Mouse (Mus musculus) limb, embryonic 10.5 days (tissue): ENCODE results near the gene Prpf40a. TPM values are rescaled to one million over a fixed set of nuclear protein-coding genes. Genes with fewer than 3 reads are reported as not detected.

ENCODE experiments used
- DNase-seq: peaks from one replicate; pipeline ENCODE4 v3.0.0-alpha.2; 2017; ENCODE audit warnings: low spot score
- H3K27ac ChIP-seq: fragments of 300-500 bp; sonication (generic); 2 replicates; pipeline ENCODE4 v1.5.1; 2016; ENCODE audit warnings: mild to moderate bottlenecking
- H3K27me3 ChIP-seq: fragments of 300-500 bp; sonication (generic); 2 replicates; pipeline ENCODE4 v1.6.1; 2016; ENCODE audit warnings: low read depth, mild to moderate bottlenecking; ENCODE audit not compliant: poor library complexity, severe bottlenecking
- H3K36me3 ChIP-seq: fragments of 300-500 bp; sonication (generic); 2 replicates; pipeline ENCODE4 v1.6.1; 2016; ENCODE audit warnings: mild to moderate bottlenecking, moderate library complexity
- H3K4me1 ChIP-seq: fragments of 300-500 bp; sonication (generic); 2 replicates; pipeline ENCODE4 v1.6.1; 2016
- H3K4me3 ChIP-seq: fragments of 300-500 bp; sonication (generic); 2 replicates; pipeline ENCODE4 v1.5.1; 2016; ENCODE audit warnings: mild to moderate bottlenecking, moderate library complexity
- H3K9me3 ChIP-seq: fragments of 300-500 bp; sonication (generic); replicated peaks from 2 replicates; pipeline ENCODE4 v1.6.1; 2016; ENCODE audit warnings: mild to moderate bottlenecking
- WGBS: fragments of 180-500 bp; shearing (Covaris S2); methylation state at CpG from one replicate; pipeline ENCODE4 v1.1.7; 2016; 5-methylcytosine and 5-hydroxymethylcytosine counted together
- polyA plus RNA-seq: library from polyadenylated mRNA; unstranded; fragments of >200 nt; fragmentation: Nextera tagmentation; extraction: Ambion mirVana; gene quantifications from 2 replicates; pipeline ENCODE4 v1.2.1, GENCODE M21; 2016

Prpf40a gene
- polyA plus RNA-seq, 1 experiment from 2014 or later: 196 TPM

GRCm38 (mm10) chr2:53178966-53179365 lies 12.1 kb downstream of the Prpf40a start:
- DNase-seq: no peak
- Histone ChIP-seq H3K27ac (no peak overlapping the region), H3K9me3 (no peaks in the 10 kb centered on the region), H3K27me3 (no peaks in the 10 kb centered on the region), H3K36me3 (peaks cover 56% of the 10 kb centered on the region), H3K4me3 (no peak overlapping the region), H3K4me1 (no peaks in the 10 kb centered on the region)
- 96% methylated on average over 3 of the region's 3 CpGs for WGBS

- no peak for DNase-seq
- H3K27me3 ChIP-seq: no peaks in the 10 kb centered on the region
- H3K27ac ChIP-seq: no peak overlapping the region
- no peak overlapping the region for H3K4me3 ChIP-seq
- peaks cover 70% of the 10 kb centered on the region for H3K36me3 ChIP-seq
- no peaks in the 10 kb centered on the region for H3K4me1 ChIP-seq
- H3K9me3 ChIP-seq: no peaks in the 10 kb centered on the region
These were observed 17.1 kb downstream of the Prpf40a start for GRCm38 (mm10) chr2:53173966-53174365.

- no peak overlapping the region for H3K4me3 ChIP-seq
- no peaks in the 10 kb centered on the region for H3K27me3 ChIP-seq
- no peak overlapping the region for H3K27ac ChIP-seq
- no peaks in the 10 kb centered on the region for H3K9me3 ChIP-seq
- H3K4me1 ChIP-seq: no peaks in the 10 kb centered on the region
- no peak for DNase-seq
- peaks cover 96% of the 10 kb centered on the region for H3K36me3 ChIP-seq
These were observed 44.2 kb downstream of the Prpf40a start for GRCm38 (mm10) chr2:53146852-53147251.

GRCm38 (mm10) chr2:53131567-53131966 lies 59.5 kb downstream of the Prpf40a start:
- no peaks in the 10 kb centered on the region for H3K9me3 ChIP-seq
- WGBS: 96% methylated on average over 9 of the region's 9 CpGs

GRCm38 (mm10) chr2:53129070-53129469 lies 62.0 kb downstream of the Prpf40a start:
- H3K36me3 ChIP-seq: peaks cover 86% of the 10 kb centered on the region
- H3K27me3 ChIP-seq: no peaks in the 10 kb centered on the region
- no peak overlapping the region for H3K4me3 ChIP-seq
- WGBS: 62% methylated on average over 6 of the region's 6 CpGs
- H3K9me3 ChIP-seq: no peaks in the 10 kb centered on the region
- H3K27ac ChIP-seq: no peak overlapping the region
- DNase-seq: no peak
- no peaks in the 10 kb centered on the region for H3K4me1 ChIP-seq

More at GRCm38 (mm10) chr2:53131567-53131966, 59.5 kb downstream of the Prpf40a start:
- H3K36me3 ChIP-seq: peaks cover 86% of the 10 kb centered on the region
- H3K27me3 ChIP-seq: no peaks in the 10 kb centered on the region
- no peak for DNase-seq
- no peaks in the 10 kb centered on the region for H3K4me1 ChIP-seq
- H3K27ac ChIP-seq: no peak overlapping the region
- H3K4me3 ChIP-seq: no peak overlapping the region

GRCm38 (mm10) chr2:53125998-53126397 lies 65.1 kb downstream of the Prpf40a start:
- 96% methylated on average over 3 of the region's 3 CpGs for WGBS
- no peak overlapping the region for H3K27ac ChIP-seq
- H3K36me3 ChIP-seq: peaks cover 77% of the 10 kb centered on the region
- no peak for DNase-seq
- no peaks in the 10 kb centered on the region for H3K27me3 ChIP-seq
- no peak overlapping the region for H3K4me3 ChIP-seq
- H3K4me1 ChIP-seq: no peaks in the 10 kb centered on the region
- H3K9me3 ChIP-seq: no peaks in the 10 kb centered on the region

- no peaks in the 10 kb centered on the region for H3K27me3 ChIP-seq
- no peaks in the 10 kb centered on the region for H3K9me3 ChIP-seq
- no peak overlapping the region for H3K4me3 ChIP-seq
- H3K27ac ChIP-seq: no peak overlapping the region
- no peaks in the 10 kb centered on the region for H3K4me1 ChIP-seq
- H3K36me3 ChIP-seq: peaks cover 75% of the 10 kb centered on the region
- DNase-seq: peak; percentile 48
- 75% methylated on average over 5 of the region's 5 CpGs for WGBS
These were observed 69.3 kb downstream of the Prpf40a start for GRCm38 (mm10) chr2:53121797-53122196.

- no peaks in the 10 kb centered on the region for H3K9me3 ChIP-seq
- DNase-seq: no peak
- H3K36me3 ChIP-seq: peaks cover 93% of the 10 kb centered on the region
- no peaks in the 10 kb centered on the region for H3K4me1 ChIP-seq
- no peaks in the 10 kb centered on the region for H3K27me3 ChIP-seq
- H3K4me3 ChIP-seq: no peak overlapping the region
- H3K27ac ChIP-seq: no peak overlapping the region
- 86% methylated on average over 5 of the region's 5 CpGs for WGBS
These were observed 82.5 kb downstream of the Prpf40a start for GRCm38 (mm10) chr2:53108547-53108946.

GRCm38 (mm10) chr2:53106472-53106871 lies 84.6 kb downstream of the Prpf40a start:
- DNase-seq: no peak
- Histone ChIP-seq H3K36me3 (peaks cover 93% of the 10 kb centered on the region), H3K4me1 (no peaks in the 10 kb centered on the region), H3K27me3 (no peaks in the 10 kb centered on the region), H3K27ac (no peak overlapping the region), H3K4me3 (no peak overlapping the region), H3K9me3 (no peaks in the 10 kb centered on the region)
- 96% methylated on average over 8 of the region's 8 CpGs for WGBS

GRCm38 (mm10) chr2:53106056-53106455 lies 85.0 kb downstream of the Prpf40a start:
- Histone ChIP-seq H3K4me3 (no peak overlapping the region), H3K36me3 (peaks cover 92% of the 10 kb centered on the region), H3K27me3 (no peaks in the 10 kb centered on the region), H3K27ac (no peak overlapping the region), H3K4me1 (no peaks in the 10 kb centered on the region), H3K9me3 (no peaks in the 10 kb centered on the region)
- DNase-seq: no peak
- WGBS: 95% methylated on average over 7 of the region's 7 CpGs

GRCm38 (mm10) chr2:53105408-53105807 lies 85.7 kb downstream of the Prpf40a start:
- no peak for DNase-seq
- Histone ChIP-seq H3K4me1 (no peaks in the 10 kb centered on the region), H3K27me3 (no peaks in the 10 kb centered on the region), H3K9me3 (no peaks in the 10 kb centered on the region), H3K27ac (no peak overlapping the region), H3K4me3 (no peak overlapping the region), H3K36me3 (peaks cover 86% of the 10 kb centered on the region)
- 93% methylated on average over 10 of the region's 10 CpGs for WGBS

- WGBS: 94% methylated on average over 2 of the region's 2 CpGs
- no peaks in the 10 kb centered on the region for H3K4me1 ChIP-seq
- no peaks in the 10 kb centered on the region for H3K27me3 ChIP-seq
- H3K27ac ChIP-seq: no peak overlapping the region
- H3K4me3 ChIP-seq: no peak overlapping the region
- H3K9me3 ChIP-seq: no peaks in the 10 kb centered on the region
- no peak for DNase-seq
- H3K36me3 ChIP-seq: peaks cover 63% of the 10 kb centered on the region
These were observed 88.2 kb downstream of the Prpf40a start for GRCm38 (mm10) chr2:53102901-53103300.

- H3K36me3 ChIP-seq: peaks cover 63% of the 10 kb centered on the region
- 91% methylated on average over 11 of the region's 11 CpGs for whole genome bisulfite sequencing
These were observed 89.0 kb downstream of the Prpf40a start for GRCm38 (mm10) chr2:53101885-53102740.

More at GRCm38 (mm10) chr2:53101885-53102740, 89.0 kb downstream of the Prpf40a start:
- Histone ChIP-seq H3K27me3 (no peaks in the 10 kb centered on the region), H3K4me3 (no peak overlapping the region), H3K27ac (no peak overlapping the region), H3K4me1 (no peaks in the 10 kb centered on the region), H3K9me3 (no peaks in the 10 kb centered on the region)
- no peak for DNase-seq
